Comparison of ENCODE assay signal across 12 mouse cellular contexts in genomic region chr2:76599214-76599613, GRCm38 (mm10). TPM values are rescaled to one million over a fixed set of nuclear protein-coding genes. Genes with fewer than 3 reads are reported as not detected.
DNase-seq lines count a peak whose midpoint lies in the region; ATAC-seq and TF ChIP-seq lines count a peak whose summit lies in the region.
"Had no signal": no experiment of that assay in that cellular context is flagged by ENCODE, and none has a peak within 500 bp of the region (broad histone marks: within the 10 kb centered on the region; RNA-seq: fewer than 3 reads in every experiment).

No protein-coding gene starts in this region.

- WGBS in hindbrain, embryonic 11.5 days: 79% methylated on average over 5 of the region's 5 CpGs
- 78% methylated on average over 5 of the region's 5 CpGs for WGBS in hindbrain, embryonic 12.5 days

- H3K4me3 ChIP-seq in hindbrain, embryonic 11.5 days (ENCODE audit: low read depth, low read length): no peak overlapping the region
- H3K4me3 ChIP-seq in hindbrain, embryonic 12.5 days: no peak overlapping the region
- H3K4me3 ChIP-seq in bone marrow macrophage, adult 2 months (ENCODE audit: insufficient read depth, low read length): no peak overlapping the region
- H3K4me3 ChIP-seq: embryonic facial prominence, embryonic 12.5 days; liver, embryonic 13.5 days had no signal

- ATAC-seq in hindbrain, embryonic 11.5 days (ENCODE audit: low FRiP score): no peak
- no peak for ATAC-seq in hindbrain, embryonic 12.5 days (ENCODE audit: low FRiP score)
- ATAC-seq in megakaryocyte progenitor cell, adult 5-6 weeks (replicated peaks; ENCODE audit: poor library complexity): peak; percentile 68

- peak; percentile 70 for TF ChIP-seq CTCF in bone marrow macrophage, adult 2 months (IDR thresholded peaks at IDR 0.05; ENCODE audit: low read depth, low read length)

- no peak overlapping the region for H3K4me2 ChIP-seq in hindbrain, embryonic 11.5 days (replicated peaks; ENCODE audit: low read depth, low read length)
- no peak overlapping the region for H3K4me2 ChIP-seq in hindbrain, embryonic 12.5 days (replicated peaks)
- H3K4me2 ChIP-seq: embryonic facial prominence, embryonic 12.5 days; liver, embryonic 13.5 days had no signal

- H3K36me3 ChIP-seq in hindbrain, embryonic 11.5 days (ENCODE audit: control insufficient read depth, insufficient read depth, low read length): 0 out of 2 replicates have a peak, but pooled peaks cover 2% of the 10 kb centered on the region
- peaks cover 7% of the 10 kb centered on the region; the same call in 1 of the 2 replicates for H3K36me3 ChIP-seq in hindbrain, embryonic 12.5 days
- H3K36me3 ChIP-seq: embryonic facial prominence, embryonic 12.5 days; liver, embryonic 13.5 days had no signal

- no peaks in the 10 kb centered on the region for H3K4me1 ChIP-seq in hindbrain, embryonic 11.5 days (replicated peaks; ENCODE audit: control insufficient read depth, insufficient read depth, low read length)
- H3K4me1 ChIP-seq in hindbrain, embryonic 12.5 days: no peaks in the 10 kb centered on the region
- no peaks in the 10 kb centered on the region for H3K4me1 ChIP-seq in bone marrow macrophage, adult 2 months (ENCODE audit: control insufficient read depth, insufficient read depth, low read length)
- H3K4me1 ChIP-seq: embryonic facial prominence, embryonic 12.5 days; liver, embryonic 13.5 days had no signal

- H3K9ac ChIP-seq in hindbrain, embryonic 11.5 days (ENCODE audit: low read depth, low read length): no peak overlapping the region
- no peak overlapping the region for H3K9ac ChIP-seq in hindbrain, embryonic 12.5 days
- H3K9ac ChIP-seq: embryonic facial prominence, embryonic 12.5 days; liver, embryonic 13.5 days had no signal

- no peak for TF ChIP-seq POLR2A in bone marrow macrophage, adult 2 months (IDR thresholded peaks at IDR 0.05; ENCODE audit: borderline replicate concordance, low read depth, low read length)

- H3K27me3 ChIP-seq in hindbrain, embryonic 11.5 days (ENCODE audit: control insufficient read depth, insufficient read depth, low read length): no peaks in the 10 kb centered on the region
- no peaks in the 10 kb centered on the region for H3K27me3 ChIP-seq in hindbrain, embryonic 12.5 days
- H3K27me3 ChIP-seq: embryonic facial prominence, embryonic 12.5 days; liver, embryonic 13.5 days had no signal

- no peak overlapping the region for H3K27ac ChIP-seq in hindbrain, embryonic 11.5 days (ENCODE audit: low read depth, low read length)
- no peak overlapping the region for H3K27ac ChIP-seq in hindbrain, embryonic 12.5 days
- no peak overlapping the region for H3K27ac ChIP-seq in bone marrow macrophage, adult 2 months (ENCODE audit: insufficient read depth, low read depth, low read length)
- H3K27ac ChIP-seq: embryonic facial prominence, embryonic 12.5 days; liver, embryonic 13.5 days had no signal

- no peaks in the 10 kb centered on the region for H3K9me3 ChIP-seq in hindbrain, embryonic 11.5 days (ENCODE audit: control insufficient read depth, low read length)
- H3K9me3 ChIP-seq in hindbrain, embryonic 12.5 days (replicated peaks): no peaks in the 10 kb centered on the region
- H3K9me3 ChIP-seq: embryonic facial prominence, embryonic 12.5 days; liver, embryonic 13.5 days had no signal

- peak; percentile 20 for DNase-seq in hindbrain, embryonic 11.5 days (ENCODE audit: low spot score)
- DNase-seq in ovary, postnatal 36 days (ENCODE audit: low spot score): peak; percentile 11
- DNase-seq in ovary, adult 18-20 months (ENCODE audit: low spot score): no peak
- DNase-seq in gastrocnemius, adult 8-10 months (ENCODE audit: low spot score in 2 of 2): no peak
- no peak for DNase-seq in cerebellum, adult 18-20 months
- DNase-seq: heart, postnatal 4 days; liver, embryonic 13.5 days had no signal

RNA-seq across cellular contexts. Expression of gene Prkra, which starts 48.6 kb away (rescaled TPM):
- polyA plus RNA-seq in hindbrain, embryonic 11.5 days (2014; fragmentation: Nextera tagmentation; extraction: Ambion mirVana): 109 and 128 TPM in 2 replicates
- 96.4 and 97.1 TPM in 2 replicates for polyA plus RNA-seq in hindbrain, embryonic 12.5 days (2016; fragmentation: Nextera tagmentation; extraction: Ambion mirVana)
- 41.1 and 49.4 TPM in 2 replicates for polyA plus RNA-seq in bone marrow macrophage, adult 2 months (2012; ENCODE audit: insufficient read depth, insufficient read length, missing spikeins)
- total RNA-seq in megakaryocyte progenitor cell, adult 5-6 weeks (2015): 35.2 and 43.9 TPM in 2 replicates
- total RNA-seq in megakaryocyte progenitor cell, adult 5-6 weeks (2017): 11.3 and 15.2 TPM in 2 replicates
- 1 to 10 TPM; 1.3 to 3.1 (median 2.5) TPM for total RNA-seq in gastrocnemius, adult 8-10 months (2022)

RNA-seq across cellular contexts. Expression of gene Pjvk, which starts 49.1 kb away (rescaled TPM):
- 0.53 and 0.88 TPM in 2 replicates for polyA plus RNA-seq in hindbrain, embryonic 11.5 days (2014; fragmentation: Nextera tagmentation; extraction: Ambion mirVana)
- 0.51 and 0.52 TPM in 2 replicates for polyA plus RNA-seq in hindbrain, embryonic 12.5 days (2016; fragmentation: Nextera tagmentation; extraction: Ambion mirVana)
- 0.84 and 0.97 TPM in 2 replicates for polyA plus RNA-seq in bone marrow macrophage, adult 2 months (2012; ENCODE audit: insufficient read depth, insufficient read length, missing spikeins)
- 0.37 and 0.81 TPM in 2 replicates for total RNA-seq in megakaryocyte progenitor cell, adult 5-6 weeks (2015)
- not detected in 2 replicates for total RNA-seq in megakaryocyte progenitor cell, adult 5-6 weeks (2017)
- not detected for total RNA-seq in gastrocnemius, adult 8-10 months (2022)
- total RNA-seq: ES-E14; heart, postnatal 4 days had no signal
- polyA plus RNA-seq: liver, embryonic 13.5 days had no signal

Comparison
In these comparisons a context has a peak if more than half of its experiments do, and no peak if none do; other contexts are left out.
1. DNase-seq: peak in hindbrain, embryonic 11.5 days (single experiment) and ovary, postnatal 36 days (single experiment); none in ovary, adult 18-20 months (single experiment), gastrocnemius, adult 8-10 months (0 of 2) and cerebellum, adult 18-20 months (0 of 2).